Mouse (Mus musculus) kidney, adult 2 months (tissue): ENCODE measurements around the gene Helt. TPM values are rescaled to one million over a fixed set of nuclear protein-coding genes. Genes with fewer than 3 reads are reported as not detected.
"Not testable (repeated sequence)": the region's sequence is repeated elsewhere in the genome, so short reads cannot be mapped to it uniquely, and the experiment has no call there.

Experiments used
- DNase-seq: peaks from one replicate; pipeline ENCODE4 v3.0.0; 2021
- H3K27ac ChIP-seq: fragments of 200-500 bp; 2 replicates; pipeline ENCODE4 v1.5.1; 2012; ENCODE audit warnings: low read depth, low read length, control low read depth, inconsistent platforms; ENCODE audit not compliant: insufficient read depth
- H3K27me3 ChIP-seq: fragments of 200-500 bp; replicated peaks from 2 replicates; pipeline ENCODE4 v1.6.1; 2012; ENCODE audit warnings: mild to moderate bottlenecking, moderate library complexity, low read length, inconsistent platforms; ENCODE audit not compliant: control insufficient read depth, insufficient read depth
- H3K36me3 ChIP-seq: fragments of 200-500 bp; 2 replicates; pipeline ENCODE4 v1.6.1; 2012; ENCODE audit warnings: mild to moderate bottlenecking, moderate library complexity, low read length, inconsistent platforms; ENCODE audit not compliant: control insufficient read depth, insufficient read depth
- H3K4me1 ChIP-seq: fragments of 200-500 bp; 2 replicates; pipeline ENCODE4 v1.6.1; 2011; ENCODE audit warnings: low read length; ENCODE audit not compliant: control insufficient read depth, insufficient read depth
- H3K4me3 ChIP-seq: fragments of 200-500 bp; 2 replicates; pipeline ENCODE4 v1.5.1; 2011; ENCODE audit warnings: mild to moderate bottlenecking, low read depth, low read length, control low read depth; ENCODE audit not compliant: insufficient read depth
- CTCF ChIP-seq: fragments of 200-500 bp; conservative IDR thresholded peaks from 2 replicates; pipeline ENCODE4 v1.5.1; 2011; ENCODE audit warnings: low read depth, mild to moderate bottlenecking, control low read depth, low read length, moderate library complexity, mixed read lengths; ENCODE audit not compliant: insufficient read depth, insufficient read length
- POLR2A ChIP-seq: fragments of 200-500 bp; IDR thresholded peaks from one replicate; pipeline ENCODE4 v1.6.1; 2011; ENCODE audit warnings: low read depth, low read length, control low read depth
- WGBS: fragments of 180-500 bp; shearing (Covaris S2); methylation state at CpG from one replicate; pipeline ENCODE4 v1.1.7; 2018; 5-methylcytosine and 5-hydroxymethylcytosine counted together
- polyA plus RNA-seq: library from polyadenylated mRNA; depleted of rRNA; stranded (reverse); fragments of >200 nt; gene quantifications from 2 replicates; pipeline ENCODE4 v1.2.3, GENCODE M21; 2012

Gene Helt
- polyA plus RNA-seq, 1 experiment = not detected

DNA sequence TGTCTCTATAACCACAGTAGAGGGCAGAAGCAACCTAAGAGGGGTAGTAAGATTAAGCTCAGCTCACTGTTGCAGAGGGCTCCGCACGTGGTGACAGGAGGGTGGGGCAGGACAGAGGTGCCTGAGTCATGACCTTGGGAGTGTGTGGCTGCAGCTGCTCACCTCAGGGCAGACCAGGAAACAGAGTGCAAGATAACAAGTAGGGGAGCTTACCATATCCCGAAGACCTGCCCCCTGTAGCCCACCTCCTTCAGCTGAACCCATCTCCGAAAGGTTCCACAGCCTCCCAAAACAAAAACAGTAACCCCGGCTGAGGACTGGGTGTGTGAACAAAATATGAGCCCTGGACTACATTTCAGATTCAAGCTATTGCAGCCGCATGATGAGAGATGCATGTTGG, 6.5 kb downstream of the Helt start:
- WGBS = 92% methylated on average over 6 of the region's 6 CpGs
- Histone ChIP-seq H3K27ac (no peak overlapping the region), H3K4me3 (no peak overlapping the region), H3K4me1 (no peaks in the 10 kb centered on the region), H3K36me3 (no peaks in the 10 kb centered on the region), H3K27me3 (no peaks in the 10 kb centered on the region)
- no peak for DNase-seq
- TF ChIP-seq POLR2A (no peak), CTCF (no peak)

DNA sequence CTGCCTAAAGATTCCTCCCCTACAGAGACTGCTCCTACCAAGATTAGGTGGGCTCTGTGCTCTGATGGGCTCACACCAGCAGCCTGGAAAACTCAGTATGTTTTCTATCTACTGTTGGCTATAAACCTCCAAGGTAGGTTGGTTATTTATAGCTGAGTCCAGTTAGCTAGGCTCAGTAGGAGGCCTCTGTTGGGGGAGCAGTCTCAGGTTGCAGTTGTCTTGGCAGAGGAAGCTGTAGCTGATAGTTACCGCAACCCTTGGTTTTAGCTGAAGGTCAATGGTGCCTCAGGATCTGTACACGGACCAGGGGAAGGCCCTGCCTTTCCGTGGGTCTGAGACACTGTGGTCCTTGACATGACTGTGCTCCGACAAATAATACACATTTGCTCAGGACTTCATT, 8.5 kb downstream of the Helt start:
- H3K4me1 ChIP-seq = no peaks in the 10 kb centered on the region
- TF ChIP-seq POLR2A (no peak), CTCF (no peak)
- no peaks in the 10 kb centered on the region for H3K36me3 ChIP-seq
- 56% methylated on average over 4 of the region's 4 CpGs for WGBS
- H3K27me3 ChIP-seq = no peaks in the 10 kb centered on the region
- H3K4me3 ChIP-seq = no peak overlapping the region
- H3K27ac ChIP-seq = no peak overlapping the region
- no peak for DNase-seq

GRCm38 (mm10) chr8:46281536-46281935, 12.9 kb downstream of the Helt start:
- H3K4me1 ChIP-seq = no peaks in the 10 kb centered on the region
- 12% methylated on average over 13 of the region's 13 CpGs for WGBS
- DNase-seq = peak; percentile 71
- peak; percentile 84 for TF ChIP-seq CTCF
- TF ChIP-seq POLR2A = no peak
- H3K27ac ChIP-seq = no peak overlapping the region
- H3K27me3 ChIP-seq = no peaks in the 10 kb centered on the region
- H3K4me3 ChIP-seq = no peak overlapping the region
- no peaks in the 10 kb centered on the region for H3K36me3 ChIP-seq

- TF ChIP-seq CTCF = no peak
- no peak for TF ChIP-seq POLR2A
- no peaks in the 10 kb centered on the region for H3K4me1 ChIP-seq
- no peak overlapping the region for H3K27ac ChIP-seq
- 85% methylated on average over 14 of the region's 14 CpGs for WGBS
- no peaks in the 10 kb centered on the region; the same call in 1 of the 2 replicates for H3K27me3 ChIP-seq
- no peak for DNase-seq
- H3K36me3 ChIP-seq = no peaks in the 10 kb centered on the region
- no peak overlapping the region for H3K4me3 ChIP-seq
These were observed 17.5 kb downstream of the Helt start for GRCm38 (mm10) chr8:46276939-46277338.

DNA sequence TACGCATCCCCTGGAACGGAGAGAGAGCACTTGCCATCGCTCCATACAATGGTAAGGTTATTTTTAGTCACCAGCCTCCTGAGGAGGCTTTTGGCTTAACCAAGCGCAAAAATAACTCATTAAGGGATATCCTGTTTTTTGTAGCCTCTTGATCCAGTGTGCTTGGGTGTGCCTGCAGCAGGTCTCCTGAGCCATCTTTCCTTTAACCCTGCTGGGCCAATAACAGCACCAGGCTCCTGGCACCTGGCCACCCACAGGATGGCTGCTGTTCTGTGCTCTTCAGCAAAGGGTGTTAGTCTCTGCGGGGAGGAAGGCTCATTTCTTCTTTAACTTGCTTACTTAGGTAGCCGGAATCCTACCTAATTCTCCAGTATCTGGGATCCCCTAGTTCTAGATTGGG, 23.7 kb downstream of the Helt start:
- Histone ChIP-seq H3K27me3 (no peaks in the 10 kb centered on the region; the same call in 1 of the 2 replicates), H3K4me1 (no peaks in the 10 kb centered on the region), H3K4me3 (no peak overlapping the region), H3K36me3 (no peaks in the 10 kb centered on the region), H3K27ac (no peak overlapping the region)
- TF ChIP-seq POLR2A = no peak
- TF ChIP-seq CTCF = no peak
- DNase-seq = peak; percentile 36
- 44% methylated on average over 6 of the region's 6 CpGs for WGBS

DNA sequence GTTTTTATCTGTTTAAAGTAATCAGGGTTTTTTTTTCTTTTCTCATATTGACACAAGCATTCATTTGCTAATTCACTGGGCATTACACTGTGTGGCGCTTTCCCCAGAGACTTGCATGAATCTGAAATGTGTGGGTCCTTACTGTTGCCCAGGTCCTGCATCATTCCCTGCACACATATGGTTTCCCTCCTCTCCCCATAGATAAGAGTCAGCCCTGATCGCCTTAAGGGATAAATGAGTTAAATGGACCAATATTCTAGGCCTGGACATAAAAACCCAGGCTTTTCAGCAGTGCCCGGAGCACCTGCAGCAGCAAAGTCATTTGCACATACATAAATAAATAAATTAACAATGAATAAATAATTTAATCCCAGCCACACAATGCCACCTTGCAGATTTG, 24.3 kb downstream of the Helt start:
- no peak overlapping the region for H3K4me3 ChIP-seq
- no peaks in the 10 kb centered on the region for H3K4me1 ChIP-seq
- H3K27me3 ChIP-seq = no peaks in the 10 kb centered on the region; the same call in 1 of the 2 replicates
- H3K27ac ChIP-seq = no peak overlapping the region
- no peak for DNase-seq
- no peaks in the 10 kb centered on the region for H3K36me3 ChIP-seq
- TF ChIP-seq CTCF (no peak), POLR2A (no peak)
- WGBS = 92% methylated on average over 3 of the region's 3 CpGs

DNA sequence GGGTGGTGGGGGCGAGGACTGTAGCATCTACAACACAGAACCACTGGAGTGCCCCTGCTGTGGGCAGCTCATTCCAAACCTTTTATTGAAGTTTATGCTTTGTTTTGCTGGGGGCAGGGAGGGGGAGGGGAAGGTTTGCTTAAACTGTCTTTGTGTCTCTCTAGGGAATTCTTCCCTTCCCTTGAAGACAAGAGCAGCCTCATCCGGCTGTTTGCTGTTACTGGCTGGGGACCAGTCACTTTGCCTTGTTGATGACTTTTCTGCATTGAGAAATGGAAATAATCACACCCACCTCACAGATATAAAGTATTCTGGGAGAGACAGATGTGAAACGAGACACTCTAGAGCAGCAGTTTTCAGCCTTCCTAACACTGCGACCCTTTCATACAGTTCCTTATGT, 27.7 kb downstream of the Helt start:
- Histone ChIP-seq H3K27me3 (no peaks in the 10 kb centered on the region), H3K36me3 (no peaks in the 10 kb centered on the region), H3K4me3 (no peak overlapping the region), H3K27ac (no peak overlapping the region), H3K4me1 (no peaks in the 10 kb centered on the region)
- WGBS = 68% methylated on average over 4 of the region's 4 CpGs
- DNase-seq = no peak
- no peak for TF ChIP-seq POLR2A
- no peak for TF ChIP-seq CTCF

GRCm38 (mm10) chr8:46264206-46264605, 30.3 kb downstream of the Helt start:
- 90% methylated on average over 4 of the region's 4 CpGs for WGBS
- not testable (repeated sequence) for H3K27ac ChIP-seq, H3K36me3 ChIP-seq, H3K4me3 ChIP-seq, H3K27me3 ChIP-seq, H3K4me1 ChIP-seq, DNase-seq
